Mouse (Mus musculus) embryonic fibroblast, embryonic 13.5 days (primary cell): ENCODE measurements at regions not wholly inside any gene's neighbourhood (a gene's known extent, or its start where the extent isn't known, plus 50 kb on each side); places are given as distances from the start of the nearest gene placed in this dataset.

Source experiments
- CTCF ChIP-seq: IDR thresholded peaks from 2 replicates; pipeline ENCODE4 v1.5.1; 2011; ENCODE audit warnings: mild to moderate bottlenecking, control low read depth, low read length, moderate library complexity, borderline replicate concordance; ENCODE audit not compliant: insufficient read depth
- POLR2A ChIP-seq: IDR thresholded peaks from 2 replicates; pipeline ENCODE4 v1.6.1; 2011; ENCODE audit warnings: low read depth, mild to moderate bottlenecking, control low read depth, low read length, moderate library complexity

DNA sequence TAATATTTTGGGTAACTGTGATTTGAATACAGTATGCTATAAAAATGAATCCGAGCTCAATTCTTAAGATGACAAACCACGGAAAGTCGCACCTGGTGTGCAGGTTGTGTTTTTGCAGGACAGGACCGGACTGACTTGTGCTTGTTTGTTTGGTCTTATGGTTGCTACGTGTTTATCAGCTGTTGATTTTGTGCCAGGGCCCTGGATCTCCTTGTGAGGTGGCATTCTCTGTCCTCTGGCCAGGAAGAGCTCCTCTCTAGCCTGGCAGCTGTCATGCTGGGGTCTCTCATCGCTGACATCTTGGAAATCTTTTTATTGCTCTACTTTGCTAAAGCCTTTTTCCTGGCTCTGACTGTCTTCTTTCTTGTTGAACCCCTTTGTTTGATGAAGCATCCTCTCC, 723.0 kb upstream of the Car8 start:
- TF ChIP-seq CTCF (no peak), POLR2A (no peak)
